Mouse (Mus musculus): Measurements from ENCODE around the gene 1700015G11Rik.

The 1700015G11Rik gene

DNA sequence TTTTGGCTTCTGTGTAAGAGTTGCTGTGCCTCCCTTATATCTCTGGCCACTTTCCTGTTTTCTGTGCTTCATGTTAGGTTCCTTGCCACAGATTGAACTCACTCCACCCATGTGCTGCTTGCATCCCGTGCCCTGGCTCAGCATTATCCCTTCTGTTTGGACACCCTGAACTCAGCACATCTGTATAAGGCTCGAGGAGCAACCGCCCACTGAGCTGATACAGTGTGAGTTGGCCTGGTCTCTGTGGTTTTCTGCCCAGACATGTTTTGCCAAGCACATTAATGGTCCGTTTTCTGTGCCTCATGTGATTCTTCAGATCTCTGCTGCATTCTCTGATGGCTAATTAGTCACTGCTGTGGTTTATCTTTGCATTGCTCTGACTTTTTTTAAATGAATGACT is 47.9 kb downstream of the 1700015G11Rik start:
- no peak for DNase-seq (ENCODE audit: low spot score)

DNA sequence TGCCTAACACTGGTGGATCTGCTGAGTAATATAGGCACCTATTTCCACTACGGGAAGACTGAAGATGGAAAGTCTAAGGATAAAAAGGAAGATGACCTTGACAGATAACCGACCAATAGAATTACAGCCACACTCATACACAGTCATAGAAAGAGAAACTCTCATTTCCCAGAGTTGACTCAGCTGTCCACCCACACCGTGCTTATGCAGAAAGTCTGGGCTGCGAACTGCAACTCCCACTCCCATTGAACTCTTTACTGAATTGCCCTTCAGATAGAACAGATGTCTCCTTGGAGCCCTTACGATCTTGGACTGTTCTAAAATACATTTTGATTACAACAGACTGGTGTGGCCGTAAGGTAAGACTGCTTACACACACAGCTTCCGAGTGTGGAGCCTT is 50.8 kb downstream of the 1700015G11Rik start:
- no peak for DNase-seq (ENCODE audit: low spot score)

DNA sequence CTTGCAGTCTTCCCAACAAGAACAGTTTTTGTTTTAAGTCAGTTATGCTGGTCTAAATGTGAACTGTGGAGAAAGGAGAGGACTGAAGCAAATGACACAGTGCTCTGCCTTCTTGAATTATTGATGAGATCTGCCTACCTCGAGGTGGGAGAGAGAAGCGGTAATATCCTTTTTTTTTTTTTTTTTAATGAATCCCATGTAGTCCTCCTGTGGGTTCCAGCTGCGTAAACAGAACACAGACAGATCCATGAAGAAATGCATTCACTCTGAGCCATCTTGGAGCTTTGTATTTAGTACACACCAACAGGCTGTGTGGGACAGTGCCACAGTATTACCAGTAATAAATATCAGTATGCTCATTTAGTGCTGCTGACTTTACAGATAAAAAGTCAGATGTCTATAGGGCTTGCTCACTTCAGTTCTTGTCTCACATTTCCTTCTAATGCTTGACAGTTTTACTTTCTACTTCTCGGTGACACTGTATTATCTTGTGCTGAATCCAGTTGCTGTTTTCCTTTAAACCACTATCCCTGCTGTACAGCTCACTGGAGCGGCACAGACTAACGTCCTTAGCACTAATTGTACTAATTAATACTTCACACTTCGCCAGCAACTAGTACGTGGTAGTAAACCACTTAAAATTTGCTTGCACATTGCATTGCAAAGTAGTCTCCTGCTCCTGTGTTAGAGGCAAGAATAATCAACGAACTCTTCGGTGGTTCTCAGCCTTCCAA is 53.1 kb downstream of the 1700015G11Rik start:
- DNase-seq (ENCODE audit: low spot score): no peak
